Mouse (Mus musculus): Measurements from ENCODE around the gene Tspear. TPM values are rescaled to one million over a fixed set of nuclear protein-coding genes. Genes with fewer than 3 reads are reported as not detected.

Tspear gene
- polyA plus RNA-seq, 1 experiment from 2014 or later = 0.93 TPM

GRCm38 (mm10) chr10:77864067-77864761 is 177.8 kb downstream of the Tspear start:
- H3K36me3 ChIP-seq = no peaks in the 10 kb centered on the region
- H3K9me3 ChIP-seq = no peaks in the 10 kb centered on the region
- 44% methylated on average over 14 of the region's 14 CpGs for whole genome bisulfite sequencing
- H3K27ac ChIP-seq = 0 out of 2 replicates have a peak overlapping the region, but pooled peaks have one; percentile 4
- peaks cover 16% of the 10 kb centered on the region for H3K4me1 ChIP-seq (replicated peaks)
- DNase-seq (ENCODE audit: low spot score) = peak; percentile 63
- no peaks in the 10 kb centered on the region for H3K27me3 ChIP-seq (ENCODE audit: insufficient read depth, poor library complexity, severe bottlenecking)
- H3K4me3 ChIP-seq = peak overlapping the region; percentile 39

GRCm38 (mm10) chr10:77864762-77865143 is 178.4 kb downstream of the Tspear start:
- Histone ChIP-seq H3K9me3 (no peaks in the 10 kb centered on the region), H3K27ac (0 out of 2 replicates have a peak overlapping the region, but pooled peaks have one; percentile 4), H3K27me3 (ENCODE audit: insufficient read depth, poor library complexity, severe bottlenecking) (no peaks in the 10 kb centered on the region), H3K4me1 (replicated peaks) (peaks cover 16% of the 10 kb centered on the region), H3K36me3 (no peaks in the 10 kb centered on the region), H3K4me3 (peak overlapping the region; percentile 39)
- WGBS = 45% methylated on average over 11 of the region's 11 CpGs
- no peak for DNase-seq (ENCODE audit: low spot score)

- no peak for DNase-seq (ENCODE audit: low spot score)
- H3K27ac ChIP-seq = no peak overlapping the region
- no peaks in the 10 kb centered on the region for H3K27me3 ChIP-seq (ENCODE audit: insufficient read depth, poor library complexity, severe bottlenecking)
- no peak overlapping the region for H3K4me3 ChIP-seq
- H3K36me3 ChIP-seq = no peaks in the 10 kb centered on the region
- peaks cover 16% of the 10 kb centered on the region for H3K4me1 ChIP-seq (replicated peaks)
- WGBS = 33% methylated on average over 1 of the region's 1 CpGs
- H3K9me3 ChIP-seq = no peaks in the 10 kb centered on the region
Measured at GRCm38 (mm10) chr10:77867546-77867945, 181.2 kb downstream of the Tspear start.

DNA sequence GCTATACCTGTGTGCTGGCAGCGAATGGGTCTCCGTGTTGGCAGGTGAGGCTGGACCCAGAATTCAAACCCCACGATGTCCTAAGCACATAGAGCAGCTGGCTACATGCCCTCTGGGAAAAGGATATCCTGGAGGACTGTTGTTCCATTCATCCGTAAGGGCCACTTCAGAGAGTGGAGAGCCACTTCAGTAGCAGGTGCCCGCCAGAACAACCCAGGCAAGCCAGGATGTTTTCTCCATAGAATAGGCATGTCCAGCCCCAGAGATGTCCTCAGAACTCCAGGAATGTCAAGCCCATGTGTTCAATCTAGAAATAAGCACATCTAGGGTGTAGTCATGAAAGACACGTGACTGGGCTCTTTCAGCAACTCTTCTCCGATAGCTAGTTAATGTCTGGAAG is 183.3 kb downstream of the Tspear start:
- no peaks in the 10 kb centered on the region for H3K9me3 ChIP-seq
- DNase-seq (ENCODE audit: low spot score) = no peak
- WGBS = 91% methylated on average over 7 of the region's 7 CpGs
- H3K27ac ChIP-seq = no peak overlapping the region
- no peaks in the 10 kb centered on the region for H3K27me3 ChIP-seq (ENCODE audit: insufficient read depth, poor library complexity, severe bottlenecking)
- H3K36me3 ChIP-seq = no peaks in the 10 kb centered on the region
- H3K4me3 ChIP-seq = no peak overlapping the region
- H3K4me1 ChIP-seq (replicated peaks) = peaks cover 8% of the 10 kb centered on the region

GRCm38 (mm10) chr10:77878985-77879384 is 192.6 kb downstream of the Tspear start:
- Histone ChIP-seq H3K27ac (no peak overlapping the region), H3K4me3 (no peak overlapping the region), H3K27me3 (ENCODE audit: insufficient read depth, poor library complexity, severe bottlenecking) (no peaks in the 10 kb centered on the region), H3K36me3 (no peaks in the 10 kb centered on the region), H3K9me3 (no peaks in the 10 kb centered on the region), H3K4me1 (replicated peaks) (no peaks in the 10 kb centered on the region)
- peak; percentile 17 for DNase-seq (ENCODE audit: low spot score)
- 59% methylated on average over 6 of the region's 6 CpGs for WGBS

- H3K27ac ChIP-seq = no peak overlapping the region
- H3K27me3 ChIP-seq (ENCODE audit: insufficient read depth, poor library complexity, severe bottlenecking) = no peaks in the 10 kb centered on the region
- no peak for DNase-seq (ENCODE audit: low spot score)
- no peak overlapping the region for H3K4me3 ChIP-seq
- no peaks in the 10 kb centered on the region for H3K36me3 ChIP-seq
- 75% methylated on average over 3 of the region's 3 CpGs for WGBS
- no peaks in the 10 kb centered on the region for H3K9me3 ChIP-seq
- H3K4me1 ChIP-seq (replicated peaks) = no peaks in the 10 kb centered on the region
Measured at GRCm38 (mm10) chr10:77880305-77880704, 193.9 kb downstream of the Tspear start.

DNA sequence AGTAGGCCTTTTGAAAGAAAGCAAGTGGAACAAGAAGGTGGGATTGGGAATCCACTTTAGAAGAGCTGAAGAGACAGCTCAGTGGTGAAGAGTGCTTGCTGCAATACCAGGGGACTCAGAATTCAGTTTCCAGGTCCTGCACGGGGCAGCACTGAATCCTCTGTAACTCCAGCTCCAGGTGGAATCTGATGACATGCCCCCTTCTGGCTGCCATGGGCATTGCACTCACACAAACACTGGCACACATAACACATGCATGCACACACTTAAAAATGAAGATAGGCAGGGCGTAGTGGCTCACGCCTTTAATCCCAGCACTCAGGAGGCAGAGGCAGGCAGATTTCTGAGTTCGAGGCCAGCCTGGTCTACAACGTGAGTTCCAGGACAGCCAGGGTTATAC is 196.2 kb downstream of the Tspear start:
- Histone ChIP-seq H3K4me1 (replicated peaks) (no peaks in the 10 kb centered on the region), H3K27ac (no peak overlapping the region), H3K36me3 (no peaks in the 10 kb centered on the region), H3K4me3 (no peak overlapping the region), H3K27me3 (ENCODE audit: insufficient read depth, poor library complexity, severe bottlenecking) (no peaks in the 10 kb centered on the region), H3K9me3 (no peaks in the 10 kb centered on the region)
- WGBS = 88% methylated on average over 5 of the region's 5 CpGs
- no peak for DNase-seq (ENCODE audit: low spot score)

GRCm38 (mm10) chr10:77886007-77886747 is 199.8 kb downstream of the Tspear start:
- peak; percentile 20 for DNase-seq (ENCODE audit: low spot score)
- peaks cover 6% of the 10 kb centered on the region; the same call in 1 of the 2 replicates for H3K9me3 ChIP-seq
- H3K4me3 ChIP-seq = no peak overlapping the region
- WGBS = 59% methylated on average over 12 of the region's 12 CpGs
- no peaks in the 10 kb centered on the region for H3K4me1 ChIP-seq (replicated peaks)
- no peaks in the 10 kb centered on the region for H3K36me3 ChIP-seq
- H3K27ac ChIP-seq = no peak overlapping the region
- H3K27me3 ChIP-seq (ENCODE audit: insufficient read depth, poor library complexity, severe bottlenecking) = no peaks in the 10 kb centered on the region

GRCm38 (mm10) chr10:77890987-77891565 is 204.7 kb downstream of the Tspear start:
- no peaks in the 10 kb centered on the region for H3K27me3 ChIP-seq (ENCODE audit: insufficient read depth, poor library complexity, severe bottlenecking)
- H3K4me1 ChIP-seq (replicated peaks) = no peaks in the 10 kb centered on the region; the same call in 1 of the 2 replicates
- 85% methylated on average over 8 of the region's 8 CpGs for WGBS
- no peak overlapping the region for H3K4me3 ChIP-seq
- H3K9me3 ChIP-seq = peaks cover 6% of the 10 kb centered on the region; the same call in 1 of the 2 replicates
- H3K36me3 ChIP-seq = no peaks in the 10 kb centered on the region
- H3K27ac ChIP-seq = no peak overlapping the region
- no peak for DNase-seq (ENCODE audit: low spot score)

GRCm38 (mm10) chr10:77895562-77895961 is 209.2 kb downstream of the Tspear start:
- no peaks in the 10 kb centered on the region for H3K9me3 ChIP-seq
- no peak overlapping the region for H3K4me3 ChIP-seq
- H3K27ac ChIP-seq = no peak overlapping the region
- H3K27me3 ChIP-seq (ENCODE audit: insufficient read depth, poor library complexity, severe bottlenecking) = peaks cover 8% of the 10 kb centered on the region
- DNase-seq (ENCODE audit: low spot score) = no peak
- no peaks in the 10 kb centered on the region for H3K36me3 ChIP-seq
- WGBS = 60% methylated on average over 5 of the region's 5 CpGs
- H3K4me1 ChIP-seq (replicated peaks) = no peaks in the 10 kb centered on the region; the same call in 1 of the 2 replicates

GRCm38 (mm10) chr10:77900126-77900525 is 213.8 kb downstream of the Tspear start:
- DNase-seq (ENCODE audit: low spot score) = no peak
- peaks cover 27% of the 10 kb centered on the region for H3K4me1 ChIP-seq (replicated peaks)
- WGBS = 84% methylated on average over 7 of the region's 7 CpGs

GRCm38 (mm10) chr10:77900903-77901818 is 214.8 kb downstream of the Tspear start:
- H3K4me3 ChIP-seq = peak overlapping the region; percentile 72

More at GRCm38 (mm10) chr10:77900126-77900525, 213.8 kb downstream of the Tspear start:
- no peaks in the 10 kb centered on the region for H3K9me3 ChIP-seq
- peaks cover 25% of the 10 kb centered on the region for H3K27me3 ChIP-seq (ENCODE audit: insufficient read depth, poor library complexity, severe bottlenecking)
- no peak overlapping the region for H3K27ac ChIP-seq
- H3K36me3 ChIP-seq = no peaks in the 10 kb centered on the region
- no peak overlapping the region for H3K4me3 ChIP-seq

More at GRCm38 (mm10) chr10:77900903-77901818, 214.8 kb downstream of the Tspear start:
- Histone ChIP-seq H3K27me3 (ENCODE audit: insufficient read depth, poor library complexity, severe bottlenecking) (peaks cover 25% of the 10 kb centered on the region), H3K4me1 (replicated peaks) (peaks cover 27% of the 10 kb centered on the region), H3K9me3 (0 out of 2 replicates have a peak, but pooled peaks cover 4% of the 10 kb centered on the region), H3K27ac (no peak overlapping the region), H3K36me3 (no peaks in the 10 kb centered on the region)
- 87% methylated on average over 27 of the region's 27 CpGs for WGBS
- DNase-seq (ENCODE audit: low spot score) = no peak

Measured in hindbrain, embryonic 10.5 days (tissue).